Mouse (Mus musculus): ENCODE results near the gene Tyw1. TPM values are rescaled to one million over a fixed set of nuclear protein-coding genes. Genes with fewer than 3 reads are reported as not detected.

Gene Tyw1
- polyA plus RNA-seq, 1 experiment, result 23.6 TPM

DNA sequence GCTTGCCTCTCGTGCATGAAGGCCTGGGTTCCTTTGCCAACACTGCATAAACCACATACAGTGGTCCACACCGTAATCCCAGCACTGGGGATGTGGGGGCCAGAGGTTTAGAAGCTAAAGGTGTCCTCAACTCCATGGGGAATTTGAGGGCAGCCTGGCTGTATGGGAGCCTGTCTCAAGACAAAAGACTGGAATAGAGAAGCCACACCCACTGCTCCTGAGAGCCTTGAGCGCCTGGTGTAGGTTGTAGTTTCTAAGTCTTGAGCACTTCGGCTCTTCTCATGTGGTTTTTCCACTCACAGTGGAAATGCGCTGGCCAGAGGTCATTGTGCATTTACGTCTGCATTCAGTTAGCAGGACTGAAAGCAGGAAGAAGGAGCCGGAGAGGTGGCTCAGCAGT, 32.7 kb downstream of the Tyw1 start:
- Histone ChIP-seq H3K27me3 (ENCODE audit: control insufficient read depth, insufficient read depth, insufficient read length) (no peaks in the 10 kb centered on the region), H3K4me3 (no peak overlapping the region), H3K79me2 (ENCODE audit: control insufficient read depth, insufficient read depth) (no peaks in the 10 kb centered on the region), H3K36me3 (ENCODE audit: control insufficient read depth, insufficient read depth) (peaks cover 4% of the 10 kb centered on the region), H3K4me2 (ENCODE audit: low read depth) (no peak overlapping the region), H3ac (ENCODE audit: control insufficient read depth, insufficient read length) (no peak overlapping the region)
- TF ChIP-seq POLR2AphosphoS2 (IDR thresholded peaks at IDR 0.05; ENCODE audit: insufficient read length, low read depth) (no peak), TCF12 (IDR thresholded peaks at IDR 0.05; ENCODE audit: insufficient read depth, poor library complexity, severe bottlenecking) (no peak), SRF (IDR thresholded peaks at IDR 0.05; ENCODE audit: control insufficient read depth, insufficient read length, low read depth) (no peak), POLR2A (IDR thresholded peaks at IDR 0.05; ENCODE audit: insufficient read length, low read depth) (no peak), CEBPB (IDR thresholded peaks at IDR 0.05; ENCODE audit: insufficient read depth, poor library complexity, severe bottlenecking) (no peak), MYOG (IDR thresholded peaks at IDR 0.05; ENCODE audit: control insufficient read depth in 1 of 3, insufficient read depth in 1 of 3, insufficient read length in 2 of 3, low read depth in 2 of 3) (no peak), E2F4 (IDR thresholded peaks at IDR 0.05; ENCODE audit: insufficient read depth) (no peak), MYOD1 (IDR thresholded peaks at IDR 0.05; ENCODE audit: control insufficient read depth in 1 of 3, insufficient read length in 2 of 3, low read depth in 2 of 3) (no peak), USF1 (IDR thresholded peaks at IDR 0.05; ENCODE audit: low read depth) (no peak), REST (IDR thresholded peaks at IDR 0.05; ENCODE audit: insufficient read depth, insufficient read length) (no peak), MAX (IDR thresholded peaks at IDR 0.05; ENCODE audit: low read depth) (no peak), TCF3 (IDR thresholded peaks at IDR 0.05; ENCODE audit: insufficient read length, low read depth) (no peak)

DNA sequence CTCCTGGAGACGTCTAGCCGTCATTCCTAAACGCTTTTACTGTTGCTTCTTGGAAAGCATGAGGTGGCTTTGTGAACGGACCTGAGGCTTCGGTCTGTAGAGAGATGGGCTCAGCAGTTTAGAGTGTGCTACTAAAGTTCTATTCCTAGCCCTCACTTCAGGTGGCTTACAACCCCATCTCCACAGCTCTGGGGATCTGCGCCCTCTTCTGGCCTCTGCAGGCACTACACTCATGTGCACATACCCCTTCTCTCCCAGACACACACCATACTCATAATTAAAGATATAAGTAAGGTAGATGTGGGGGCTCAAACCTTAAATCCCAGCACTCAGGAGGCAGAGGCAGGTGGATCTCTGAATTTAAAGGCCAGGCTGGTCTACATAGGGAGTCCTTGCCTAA, 34.8 kb downstream of the Tyw1 start:
- Histone ChIP-seq H3K27me3 (ENCODE audit: control insufficient read depth, insufficient read depth, insufficient read length) (no peaks in the 10 kb centered on the region), H3K4me3 (no peak overlapping the region), H3K4me2 (ENCODE audit: low read depth) (no peak overlapping the region), H3K36me3 (ENCODE audit: control insufficient read depth, insufficient read depth) (no peaks in the 10 kb centered on the region), H3K79me2 (ENCODE audit: control insufficient read depth, insufficient read depth) (no peaks in the 10 kb centered on the region), H3ac (ENCODE audit: control insufficient read depth, insufficient read length) (no peak overlapping the region)
- TF ChIP-seq TCF12 (IDR thresholded peaks at IDR 0.05; ENCODE audit: insufficient read depth, poor library complexity, severe bottlenecking), result no peak
- no peak for TF ChIP-seq MAX (IDR thresholded peaks at IDR 0.05; ENCODE audit: low read depth)
- TF ChIP-seq POLR2AphosphoS2 (IDR thresholded peaks at IDR 0.05; ENCODE audit: insufficient read length, low read depth), result no peak
- TF ChIP-seq CEBPB (IDR thresholded peaks at IDR 0.05; ENCODE audit: insufficient read depth, poor library complexity, severe bottlenecking), result no peak
- TF ChIP-seq SRF (IDR thresholded peaks at IDR 0.05; ENCODE audit: control insufficient read depth, insufficient read length, low read depth), result no peak
- TF ChIP-seq MYOG (IDR thresholded peaks at IDR 0.05; ENCODE audit: control insufficient read depth in 1 of 3, insufficient read depth in 1 of 3, insufficient read length in 2 of 3, low read depth in 2 of 3), result no peak
- no peak for TF ChIP-seq POLR2A (IDR thresholded peaks at IDR 0.05; ENCODE audit: insufficient read length, low read depth)
- no peak for TF ChIP-seq REST (IDR thresholded peaks at IDR 0.05; ENCODE audit: insufficient read depth, insufficient read length)
- TF ChIP-seq TCF3 (IDR thresholded peaks at IDR 0.05; ENCODE audit: insufficient read length, low read depth), result no peak
- TF ChIP-seq USF1 (IDR thresholded peaks at IDR 0.05; ENCODE audit: low read depth), result no peak
- TF ChIP-seq E2F4 (IDR thresholded peaks at IDR 0.05; ENCODE audit: insufficient read depth), result no peak
- TF ChIP-seq MYOD1 (IDR thresholded peaks at IDR 0.05; ENCODE audit: control insufficient read depth in 1 of 3, insufficient read length in 2 of 3, low read depth in 2 of 3), result no peak

DNA sequence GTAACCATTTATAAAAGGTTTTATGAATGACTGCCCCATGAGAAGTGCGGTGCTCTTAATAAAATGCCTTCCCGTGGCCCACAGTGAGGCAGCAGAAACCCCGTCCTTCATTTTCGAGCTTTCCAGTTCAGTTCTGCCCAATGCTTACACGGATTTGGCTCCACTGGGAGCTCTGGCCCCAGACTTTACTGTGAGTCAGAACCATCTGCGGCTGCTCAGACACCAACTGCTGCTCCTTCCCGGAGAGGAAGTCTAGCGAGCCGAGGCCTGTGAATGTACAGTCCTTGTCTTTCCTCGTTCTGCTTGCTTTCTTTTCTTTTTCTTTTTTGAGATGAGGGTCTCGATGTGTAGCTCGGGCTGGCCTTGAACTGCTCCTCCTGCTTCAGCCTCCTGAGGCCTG, 35.4 kb downstream of the Tyw1 start:
- H3K79me2 ChIP-seq (ENCODE audit: control insufficient read depth, insufficient read depth), result no peaks in the 10 kb centered on the region
- no peaks in the 10 kb centered on the region for H3K36me3 ChIP-seq (ENCODE audit: control insufficient read depth, insufficient read depth)
- no peak overlapping the region for H3K4me2 ChIP-seq (ENCODE audit: low read depth)
- no peak overlapping the region for H3K4me3 ChIP-seq
- no peak overlapping the region for H3ac ChIP-seq (ENCODE audit: control insufficient read depth, insufficient read length)
- no peaks in the 10 kb centered on the region for H3K27me3 ChIP-seq (ENCODE audit: control insufficient read depth, insufficient read depth, insufficient read length)
- no peak for TF ChIP-seq REST (IDR thresholded peaks at IDR 0.05; ENCODE audit: insufficient read depth, insufficient read length)
- TF ChIP-seq TCF3 (IDR thresholded peaks at IDR 0.05; ENCODE audit: insufficient read length, low read depth), result no peak
- no peak for TF ChIP-seq MYOG (IDR thresholded peaks at IDR 0.05; ENCODE audit: control insufficient read depth in 1 of 3, insufficient read depth in 1 of 3, insufficient read length in 2 of 3, low read depth in 2 of 3)

DNA sequence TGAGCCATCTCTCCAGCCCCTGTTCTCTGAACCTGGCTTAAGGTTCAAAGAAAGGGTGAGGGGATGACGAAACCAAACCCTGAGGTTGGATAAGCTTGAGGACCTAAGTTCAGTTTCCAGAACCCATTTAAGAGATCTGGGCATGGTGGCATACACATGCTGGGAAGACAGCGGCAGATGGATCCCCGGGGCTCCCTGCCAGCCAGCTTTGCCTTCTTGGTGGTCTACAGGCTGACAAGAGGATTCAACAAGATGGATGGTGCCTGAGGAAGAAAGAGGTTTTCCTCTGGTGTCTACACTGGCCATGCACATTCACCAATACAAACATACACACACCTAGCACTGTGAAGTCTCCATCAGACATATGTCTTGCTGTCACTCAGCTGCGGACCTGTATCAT, 37.6 kb downstream of the Tyw1 start:
- H3K27me3 ChIP-seq (ENCODE audit: control insufficient read depth, insufficient read depth, insufficient read length), result no peaks in the 10 kb centered on the region
- H3K4me3 ChIP-seq, result no peak overlapping the region
- no peak overlapping the region for H3ac ChIP-seq (ENCODE audit: control insufficient read depth, insufficient read length)
- H3K79me2 ChIP-seq (ENCODE audit: control insufficient read depth, insufficient read depth), result no peaks in the 10 kb centered on the region
- no peak for TF ChIP-seq CEBPB (IDR thresholded peaks at IDR 0.05; ENCODE audit: insufficient read depth, poor library complexity, severe bottlenecking)
- no peak for TF ChIP-seq POLR2A (IDR thresholded peaks at IDR 0.05; ENCODE audit: insufficient read length, low read depth)
- TF ChIP-seq MYOG (IDR thresholded peaks at IDR 0.05; ENCODE audit: control insufficient read depth in 1 of 3, insufficient read depth in 1 of 3, insufficient read length in 2 of 3, low read depth in 2 of 3), result no peak
- no peak for TF ChIP-seq SRF (IDR thresholded peaks at IDR 0.05; ENCODE audit: control insufficient read depth, insufficient read length, low read depth)
- no peak for TF ChIP-seq TCF12 (IDR thresholded peaks at IDR 0.05; ENCODE audit: insufficient read depth, poor library complexity, severe bottlenecking)
- TF ChIP-seq USF1 (IDR thresholded peaks at IDR 0.05; ENCODE audit: low read depth), result no peak
- no peak for TF ChIP-seq POLR2AphosphoS2 (IDR thresholded peaks at IDR 0.05; ENCODE audit: insufficient read length, low read depth)
- no peak for TF ChIP-seq E2F4 (IDR thresholded peaks at IDR 0.05; ENCODE audit: insufficient read depth)
- no peak for TF ChIP-seq MYOD1 (IDR thresholded peaks at IDR 0.05; ENCODE audit: control insufficient read depth in 1 of 3, insufficient read length in 2 of 3, low read depth in 2 of 3)
- TF ChIP-seq REST (IDR thresholded peaks at IDR 0.05; ENCODE audit: insufficient read depth, insufficient read length), result no peak
- H3K4me2 ChIP-seq (ENCODE audit: low read depth), result no peak overlapping the region
- H3K36me3 ChIP-seq (ENCODE audit: control insufficient read depth, insufficient read depth), result no peaks in the 10 kb centered on the region

DNA sequence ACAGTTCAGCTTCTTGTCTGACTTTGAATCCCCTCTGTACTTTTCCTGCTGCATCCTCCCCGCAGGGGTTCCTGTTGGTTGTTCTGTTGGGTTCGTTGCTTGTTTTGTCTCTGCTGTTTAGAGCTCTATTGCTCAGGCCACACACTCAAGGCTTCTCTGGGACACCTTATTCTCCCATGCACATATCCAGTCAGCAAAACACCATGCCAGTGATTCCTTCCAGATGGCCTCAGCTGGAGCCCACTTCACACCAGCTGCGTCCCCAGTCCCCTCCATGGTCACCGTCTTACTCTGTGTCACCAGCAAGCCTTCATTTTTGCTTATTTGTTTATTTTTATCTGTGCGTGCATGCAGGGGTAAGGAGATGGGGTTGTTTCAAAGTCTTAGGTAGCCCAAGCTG, 38.5 kb downstream of the Tyw1 start:
- H3ac ChIP-seq (ENCODE audit: control insufficient read depth, insufficient read length), result no peak overlapping the region
- no peak overlapping the region for H3K4me2 ChIP-seq (ENCODE audit: low read depth)
- H3K4me3 ChIP-seq, result no peak overlapping the region
- no peak for TF ChIP-seq MAX (IDR thresholded peaks at IDR 0.05; ENCODE audit: low read depth)
- no peaks in the 10 kb centered on the region for H3K27me3 ChIP-seq (ENCODE audit: control insufficient read depth, insufficient read depth, insufficient read length)
- H3K36me3 ChIP-seq (ENCODE audit: control insufficient read depth, insufficient read depth), result no peaks in the 10 kb centered on the region
- H3K79me2 ChIP-seq (ENCODE audit: control insufficient read depth, insufficient read depth), result no peaks in the 10 kb centered on the region

Data from myocyte (in vitro differentiated cells).